Mouse (Mus musculus) CH12.LX (cell line): ENCODE results near the gene Atoh7. TPM values are rescaled to one million over a fixed set of nuclear protein-coding genes. Genes with fewer than 3 reads are reported as not detected.

Experiments
- DNase-seq: peaks from one replicate; pipeline ENCODE4 v3.0.0-alpha.2; 2013; ENCODE audit errors: extremely low read depth
- H3K27ac ChIP-seq: 2 replicates; pipeline ENCODE4 v1.5.1; 2012; ENCODE audit warnings: low read depth, mild to moderate bottlenecking, control low read depth, moderate library complexity; ENCODE audit not compliant: insufficient read depth
- H3K27me3 ChIP-seq: replicated peaks from 2 replicates; pipeline ENCODE3; 2012; ENCODE audit warnings: inconsistent platforms
- H3K36me3 ChIP-seq, 2 experiments: replicated peaks in 1 of 2; 2 replicates each; pipeline versions ENCODE3 to v1.6.1; 2012; ENCODE audit warnings: inconsistent platforms in 1 of 2, low read length in 1 of 2, mild to moderate bottlenecking in 1 of 2, mixed read lengths in 1 of 2, moderate library complexity in 1 of 2; ENCODE audit not compliant: control insufficient read depth in 1 of 2, insufficient read depth in 1 of 2
- H3K4me1 ChIP-seq, 2 experiments: 2 replicates each; pipeline ENCODE4 v1.6.1; 2012; ENCODE audit warnings: inconsistent platforms in 1 of 2, moderate library complexity in 1 of 2; ENCODE audit not compliant: insufficient read depth in 2 of 2, control insufficient read depth in 1 of 2
- H3K4me2 ChIP-seq: 2 replicates; pipeline ENCODE4 v1.6.1; 2012; ENCODE audit warnings: low read depth, mild to moderate bottlenecking, control low read depth; ENCODE audit not compliant: poor library complexity, insufficient read depth, severe bottlenecking
- H3K4me3 ChIP-seq, 3 experiments: fragments of 150-350 bp in 1 of 3; sonication (generic) in 1 of 3; replicated peaks in 1 of 3; 2 replicates each; pipeline versions ENCODE3 to v1.5.1; 2011 to 2012; ENCODE audit warnings: low read depth in 2 of 3, low read length in 2 of 3, mild to moderate bottlenecking in 2 of 3, moderate library complexity in 2 of 3, control low read depth in 1 of 3, improper control_type of control experiment in 1 of 3, inconsistent platforms in 1 of 3, mixed read lengths in 1 of 3; ENCODE audit not compliant: poor library complexity in 1 of 3
- H3K79me2 ChIP-seq: replicated peaks from 2 replicates; pipeline ENCODE4 v1.6.1; 2012; ENCODE audit warnings: mild to moderate bottlenecking, moderate library complexity; ENCODE audit not compliant: control insufficient read depth, poor library complexity, insufficient read depth, severe bottlenecking; ENCODE audit errors: extremely low read depth
- H3K9ac ChIP-seq: 2 replicates; pipeline ENCODE4 v1.6.1; 2012; ENCODE audit warnings: low read depth, mild to moderate bottlenecking, control low read depth, moderate library complexity; ENCODE audit not compliant: insufficient read depth
- H3K9me3 ChIP-seq: replicated peaks from 2 replicates; pipeline ENCODE3; 2012; ENCODE audit warnings: low read length, inconsistent platforms, mixed read lengths
- BHLHE40 ChIP-seq: IDR thresholded peaks from 2 replicates; pipeline ENCODE4 v1.6.1; 2011; ENCODE audit warnings: mild to moderate bottlenecking, low read depth, low read length, improper control_type of control experiment
- CHD1 ChIP-seq: IDR thresholded peaks from 2 replicates; pipeline ENCODE4 v1.6.1; 2012; ENCODE audit warnings: low read depth, low read length, improper control_type of control experiment, inconsistent platforms
- E2F4 ChIP-seq: IDR thresholded peaks from 2 replicates; pipeline ENCODE4 v1.6.1; 2011; ENCODE audit warnings: low read depth, low read length, improper control_type of control experiment; ENCODE audit not compliant: insufficient replicate concordance
- ELF1 ChIP-seq: IDR thresholded peaks from 2 replicates; pipeline ENCODE4 v1.6.1; 2014; ENCODE audit warnings: low read depth, mild to moderate bottlenecking, inconsistent platforms, low read length, improper control_type of control experiment
- EP300 ChIP-seq: IDR thresholded peaks from 2 replicates; pipeline ENCODE4 v1.6.1; 2011; ENCODE audit warnings: low read length, improper control_type of control experiment
- JUN ChIP-seq: IDR thresholded peaks from 2 replicates; pipeline ENCODE4 v1.6.1; 2011; ENCODE audit warnings: low read depth, mild to moderate bottlenecking, low read length, improper control_type of control experiment, moderate library complexity; ENCODE audit not compliant: insufficient read depth
- JUND ChIP-seq: conservative IDR thresholded peaks from 2 replicates; pipeline ENCODE4 v1.6.1; 2011; ENCODE audit warnings: low read depth, low read length, improper control_type of control experiment
- KAT2A ChIP-seq: IDR thresholded peaks from 2 replicates; pipeline ENCODE4 v1.6.1; 2012; ENCODE audit warnings: low read length, improper control_type of control experiment, inconsistent platforms; ENCODE audit not compliant: insufficient replicate concordance
- MAFK ChIP-seq: IDR thresholded peaks from 2 replicates; pipeline ENCODE4 v1.6.1; 2011; ENCODE audit warnings: low read length, improper control_type of control experiment; ENCODE audit not compliant: insufficient replicate concordance
- MAX ChIP-seq: IDR thresholded peaks from 2 replicates; pipeline ENCODE4 v1.6.1; 2011; ENCODE audit warnings: low read length, improper control_type of control experiment
- MXI1 ChIP-seq: IDR thresholded peaks from 2 replicates; pipeline ENCODE4 v1.6.1; 2011; ENCODE audit warnings: mild to moderate bottlenecking, low read depth, low read length, improper control_type of control experiment
- MYC ChIP-seq: IDR thresholded peaks from 2 replicates; pipeline ENCODE4 v1.6.1; 2011; ENCODE audit warnings: low read depth, mild to moderate bottlenecking, improper control_type of control experiment, low read length
- NRF1 ChIP-seq: IDR thresholded peaks from 2 replicates; pipeline ENCODE4 v1.6.1; 2014; ENCODE audit warnings: low read depth, mild to moderate bottlenecking, inconsistent platforms, low read length, improper control_type of control experiment, moderate library complexity
- RAD21 ChIP-seq: IDR thresholded peaks from 2 replicates; pipeline ENCODE4 v1.6.1; 2011; ENCODE audit warnings: low read depth, mild to moderate bottlenecking, low read length, improper control_type of control experiment, moderate library complexity
- TCF12 ChIP-seq: IDR thresholded peaks from 2 replicates; pipeline ENCODE4 v1.6.1; 2014; ENCODE audit warnings: low read depth, mild to moderate bottlenecking, inconsistent platforms, low read length, improper control_type of control experiment
- USF1 ChIP-seq: IDR thresholded peaks from 2 replicates; pipeline ENCODE4 v1.6.1; 2014; ENCODE audit warnings: low read depth, mild to moderate bottlenecking, inconsistent platforms, low read length, improper control_type of control experiment
- USF2 ChIP-seq: conservative IDR thresholded peaks from 2 replicates; pipeline ENCODE4 v1.6.1; 2011; ENCODE audit warnings: low read depth, low read length, improper control_type of control experiment
- ZKSCAN1 ChIP-seq: IDR thresholded peaks from 2 replicates; pipeline ENCODE4 v1.6.1; 2012; ENCODE audit warnings: low read depth, inconsistent platforms, low read length, improper control_type of control experiment, borderline replicate concordance
- ZMIZ1 ChIP-seq: IDR thresholded peaks from 2 replicates; pipeline ENCODE4 v1.6.1; 2012; ENCODE audit warnings: low read depth, mild to moderate bottlenecking, inconsistent platforms, low read length, improper control_type of control experiment
- ZNF384 ChIP-seq: IDR thresholded peaks from 2 replicates; pipeline ENCODE4 v1.6.1; 2012; ENCODE audit warnings: low read depth, low read length, improper control_type of control experiment, inconsistent platforms
- dilution Hi-C: fragments of 300-500 bp; cut with MboI; formaldehyde crosslinking; loops from 2 replicates; pipeline ENCODE4 v1.14.3; 2020; ENCODE audit warnings: low sequenced_read_pairs; ENCODE audit not compliant: extremely low pct_unique_long_range_greater_than_20kb, extremely low pct_ligation_motif_present
- in situ Hi-C: fragments of 300-500 bp; cut with MboI; formaldehyde crosslinking; loops from 3 replicates; pipeline ENCODE4 v1.14.3; 2019; ENCODE audit warnings: low sequenced_read_pairs, low pct_ligation_motif_present, low pct_unique_long_range_greater_than_20kb, mixed read lengths
- polyA plus RNA-seq: library from polyadenylated mRNA; unstranded; fragments of >175 nt; gene quantifications from 2 replicates; pipeline ENCODE4 v1.2.1, GENCODE M21; 2012; ENCODE audit warnings: low read depth; ENCODE audit not compliant: insufficient read length
- total RNA-seq, 2 experiments: library from RNA; depleted of rRNA; stranded (reverse); fragments of 300-350 nt in 1 of 2; fragments of >200 nt in 1 of 2; gene quantifications; 2 replicates each; pipeline ENCODE4 v1.2.3; 2012 to 2014

The Atoh7 gene
- total and polyA plus RNA-seq, 3 experiments = not detected

DNA sequence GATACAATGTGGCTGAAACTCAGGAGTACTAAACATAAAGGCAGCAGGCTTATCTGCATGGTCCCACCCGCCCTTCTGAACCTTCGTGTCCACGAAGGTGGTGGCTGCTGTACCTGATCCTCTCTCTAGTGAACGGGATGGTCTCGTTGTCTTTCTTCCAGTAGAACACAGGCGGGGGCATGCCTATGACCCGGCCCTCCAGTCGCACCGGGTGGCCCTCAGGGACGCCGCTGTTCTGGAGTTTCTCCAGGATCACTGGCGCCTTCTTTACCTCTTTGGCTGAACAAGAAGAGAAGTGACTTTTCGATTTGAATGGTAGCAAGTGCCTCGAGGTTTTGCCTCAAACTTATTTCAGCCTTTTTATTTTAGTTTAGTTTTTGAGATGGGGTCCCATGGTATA lies 20.5 kb downstream of the Atoh7 start:
- dilution Hi-C loops (no loop called here), in situ Hi-C loops (no loop called here)
- no peak for DNase-seq
- no peak overlapping the region for H3K27ac ChIP-seq
- peaks cover 0 to 6% of the 10 kb centered on the region in 2 experiments; a peak in 2 of 4 replicates for H3K4me1 ChIP-seq
- TF ChIP-seq MXI1 (no peak), ZMIZ1 (no peak), JUND (no peak), TCF12 (no peak), BHLHE40 (no peak), ELF1 (no peak), RAD21 (no peak), CHD1 (no peak), MAFK (no peak), NRF1 (no peak), E2F4 (no peak), MYC (no peak), ZKSCAN1 (no peak), MAX (no peak), EP300 (no peak), JUN (no peak), KAT2A (no peak)
- TF ChIP-seq, all 38 proteins: peak for 0
- H3K27me3 ChIP-seq = no peaks in the 10 kb centered on the region
- H3K36me3 ChIP-seq = no peaks in the 10 kb centered on the region
- H3K9me3 ChIP-seq = peaks cover 3% of the 10 kb centered on the region
- no peak overlapping the region for H3K4me2 ChIP-seq
- H3K79me2 ChIP-seq = no peaks in the 10 kb centered on the region
- H3K4me3 ChIP-seq = no peak overlapping the region
- no peak overlapping the region for H3K9ac ChIP-seq

DNA sequence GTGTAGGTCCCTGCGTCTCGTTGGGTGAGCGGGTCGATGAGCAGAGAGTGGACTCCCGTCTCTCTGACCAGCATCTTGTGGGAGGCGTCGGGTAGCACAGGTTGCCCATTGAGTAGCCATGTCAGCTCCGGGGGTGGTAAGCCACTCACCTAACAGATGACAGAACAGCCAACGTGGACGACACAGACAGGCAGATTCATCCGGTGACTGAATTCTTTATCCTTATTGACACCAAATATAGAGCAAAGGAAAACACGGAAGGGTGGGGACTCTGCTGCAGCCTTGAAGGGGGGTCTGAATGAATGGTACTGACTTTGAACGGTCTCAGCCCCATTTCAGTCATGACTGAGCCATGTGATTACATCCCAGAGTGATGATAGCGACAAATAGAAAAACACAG lies 22.5 kb downstream of the Atoh7 start:
- Histone ChIP-seq H3K4me1 (peaks cover 0 to 6% of the 10 kb centered on the region in 2 experiments; a peak in 2 of 4 replicates), H3K4me3 (no peak overlapping the region), H3K27me3 (no peaks in the 10 kb centered on the region), H3K27ac (no peak overlapping the region), H3K9ac (no peak overlapping the region), H3K36me3 (no peaks in the 10 kb centered on the region), H3K4me2 (no peak overlapping the region), H3K79me2 (no peaks in the 10 kb centered on the region), H3K9me3 (peaks cover 3% of the 10 kb centered on the region)
- no peak for DNase-seq
- dilution Hi-C loops = no loop called here
- TF ChIP-seq TCF12 (no peak), ZNF384 (no peak), USF1 (no peak), USF2 (no peak), E2F4 (no peak), ZMIZ1 (no peak)
- in situ Hi-C loops = no loop called here
